9 mouse cellular contexts compared by ENCODE assay signal in genomic region chr7:103942730-103943129, GRCm38 (mm10). TPM values are rescaled to one million over a fixed set of nuclear protein-coding genes. Genes with fewer than 3 reads are reported as not detected.
DNase-seq lines count a peak whose midpoint lies in the region; ATAC-seq and TF ChIP-seq lines count a peak whose summit lies in the region.
"Had no signal": no experiment of that assay in that cellular context is flagged by ENCODE, and none has a peak within 500 bp of the region (broad histone marks: within the 10 kb centered on the region; RNA-seq: fewer than 3 reads in every experiment).

No protein-coding gene starts in this region.

- no peaks in the 10 kb centered on the region for H3K4me1 ChIP-seq in forebrain, embryonic 14.5 days (ENCODE audit: control insufficient read depth, insufficient read depth, low read length)
- H3K4me1 ChIP-seq in forebrain, embryonic 16.5 days (replicated peaks; ENCODE audit: control insufficient read depth, insufficient read depth, low read length): no peaks in the 10 kb centered on the region
- no peaks in the 10 kb centered on the region for H3K4me1 ChIP-seq in intestine, postnatal 0 days (replicated peaks; ENCODE audit: control insufficient read depth, insufficient read depth, low read length)
- no peaks in the 10 kb centered on the region for H3K4me1 ChIP-seq in midbrain, embryonic 14.5 days (ENCODE audit: control insufficient read depth, insufficient read depth, low read length)

- H3K9me3 ChIP-seq in forebrain, embryonic 14.5 days (replicated peaks; ENCODE audit: control insufficient read depth, low read length): no peaks in the 10 kb centered on the region
- no peaks in the 10 kb centered on the region for H3K9me3 ChIP-seq in forebrain, embryonic 16.5 days (ENCODE audit: control insufficient read depth, low read length)
- H3K9me3 ChIP-seq in intestine, postnatal 0 days (ENCODE audit: control insufficient read depth): no peaks in the 10 kb centered on the region
- no peaks in the 10 kb centered on the region for H3K9me3 ChIP-seq in midbrain, embryonic 14.5 days (ENCODE audit: control insufficient read depth, low read length)

- no peaks in the 10 kb centered on the region for H3K36me3 ChIP-seq in forebrain, embryonic 14.5 days (ENCODE audit: control insufficient read depth, insufficient read depth, low read length)
- H3K36me3 ChIP-seq in forebrain, embryonic 16.5 days (ENCODE audit: control insufficient read depth, insufficient read depth): no peaks in the 10 kb centered on the region
- H3K36me3 ChIP-seq in intestine, postnatal 0 days (ENCODE audit: control insufficient read depth, insufficient read depth): no peaks in the 10 kb centered on the region
- no peaks in the 10 kb centered on the region for H3K36me3 ChIP-seq in midbrain, embryonic 14.5 days (ENCODE audit: control insufficient read depth, insufficient read depth, low read length)

- no peaks in the 10 kb centered on the region for H3K27me3 ChIP-seq in forebrain, embryonic 14.5 days (replicated peaks; ENCODE audit: control insufficient read depth, insufficient read depth, low read length)
- no peaks in the 10 kb centered on the region for H3K27me3 ChIP-seq in forebrain, embryonic 16.5 days (replicated peaks; ENCODE audit: control insufficient read depth, insufficient read depth, low read length)
- no peaks in the 10 kb centered on the region for H3K27me3 ChIP-seq in intestine, postnatal 0 days (replicated peaks; ENCODE audit: control insufficient read depth, insufficient read depth, low read length)
- H3K27me3 ChIP-seq in midbrain, embryonic 14.5 days (ENCODE audit: control insufficient read depth, insufficient read depth, low read length): no peaks in the 10 kb centered on the region

- H3K9ac ChIP-seq in forebrain, embryonic 14.5 days (ENCODE audit: low read length): no peak overlapping the region
- H3K9ac ChIP-seq in forebrain, embryonic 16.5 days (replicated peaks; ENCODE audit: low read depth, low read length): no peak overlapping the region
- H3K9ac ChIP-seq in intestine, postnatal 0 days (ENCODE audit: low read depth, low read length): no peak overlapping the region
- H3K9ac ChIP-seq in midbrain, embryonic 14.5 days (replicated peaks; ENCODE audit: low read length): no peak overlapping the region

- H3K27ac ChIP-seq in forebrain, embryonic 14.5 days (ENCODE audit: low read depth, low read length): no peak overlapping the region
- H3K27ac ChIP-seq in forebrain, embryonic 16.5 days (ENCODE audit: low read length): no peak overlapping the region
- no peak overlapping the region for H3K27ac ChIP-seq in intestine, postnatal 0 days (ENCODE audit: low read depth, low read length)
- no peak overlapping the region for H3K27ac ChIP-seq in midbrain, embryonic 14.5 days (replicated peaks; ENCODE audit: low read depth, low read length)

- peak; percentile 92 for TF ChIP-seq CTCF in intestine, postnatal 0 days (IDR thresholded peaks at IDR 0.05; ENCODE audit: low read depth)

- no peak overlapping the region for H3K4me3 ChIP-seq in forebrain, embryonic 14.5 days (ENCODE audit: low read depth, low read length)
- H3K4me3 ChIP-seq in forebrain, embryonic 16.5 days (replicated peaks; ENCODE audit: low read length): no peak overlapping the region
- no peak overlapping the region for H3K4me3 ChIP-seq in intestine, postnatal 0 days (ENCODE audit: low read depth, low read length)
- H3K4me3 ChIP-seq in midbrain, embryonic 14.5 days (replicated peaks; ENCODE audit: low read depth, low read length): no peak overlapping the region

- 25% methylated on average over 2 of the region's 2 CpGs for WGBS in forebrain, embryonic 14.5 days
- WGBS in forebrain, embryonic 16.5 days: 30% methylated on average over 2 of the region's 2 CpGs
- 25% methylated on average over 2 of the region's 2 CpGs for WGBS in intestine, postnatal 0 days
- WGBS in midbrain, embryonic 14.5 days: 26% methylated on average over 2 of the region's 2 CpGs

- ATAC-seq in forebrain, embryonic 14.5 days: no peak
- ATAC-seq in forebrain, embryonic 16.5 days: no peak
- no peak for ATAC-seq in intestine, postnatal 0 days
- no peak for ATAC-seq in midbrain, embryonic 14.5 days (ENCODE audit: low FRiP score, low TSS enrichment)
- no peak for ATAC-seq in cerebellum, adult (ENCODE audit: insufficient number of reproducible peaks, low FRiP score, low TSS enrichment)

- no peak overlapping the region for H3K4me2 ChIP-seq in forebrain, embryonic 14.5 days (ENCODE audit: low read length)
- H3K4me2 ChIP-seq in forebrain, embryonic 16.5 days (ENCODE audit: low read length): no peak overlapping the region
- no peak overlapping the region for H3K4me2 ChIP-seq in intestine, postnatal 0 days (replicated peaks; ENCODE audit: low read depth)
- H3K4me2 ChIP-seq in midbrain, embryonic 14.5 days (ENCODE audit: low read length): no peak overlapping the region

- peak; percentile 56 for DNase-seq in forebrain, embryonic 14.5 days (ENCODE audit: low spot score)
- DNase-seq in testis, postnatal 10 days (ENCODE audit: low spot score): peak; percentile 61
- no peak for DNase-seq in testis, postnatal 14 days (ENCODE audit: low spot score)
- DNase-seq in embryo, embryonic 10.5 days (ENCODE audit: low spot score): peak; percentile 82
- peak; percentile 86 for DNase-seq in midbrain, embryonic 14.5 days

RNA-seq across cellular contexts. Expression of gene Olfr633, which starts 1.5 kb away (rescaled TPM):
- not detected in 2 replicates for polyA plus RNA-seq in forebrain, embryonic 14.5 days (2014; fragmentation: Nextera tagmentation; extraction: Ambion mirVana)
- not detected in 2 replicates for polyA plus RNA-seq in forebrain, embryonic 16.5 days (2015; fragmentation: Nextera tagmentation; extraction: Ambion mirVana)
- polyA plus RNA-seq in intestine, postnatal 0 days (2015; fragmentation: Nextera tagmentation; extraction: Ambion mirVana): not detected in 2 replicates
- not detected in 2 replicates for polyA plus RNA-seq in midbrain, embryonic 14.5 days (2014; fragmentation: Nextera tagmentation; extraction: Ambion mirVana)
- polyA plus RNA-seq: lung, embryonic 16.5 days had no signal

RNA-seq across cellular contexts. Expression of gene Olfr632, which starts 8.6 kb away (rescaled TPM):
- not detected in 2 replicates for polyA plus RNA-seq in forebrain, embryonic 14.5 days (2014; fragmentation: Nextera tagmentation; extraction: Ambion mirVana)
- not detected in 2 replicates for polyA plus RNA-seq in forebrain, embryonic 16.5 days (2015; fragmentation: Nextera tagmentation; extraction: Ambion mirVana)
- not detected in 2 replicates for polyA plus RNA-seq in intestine, postnatal 0 days (2015; fragmentation: Nextera tagmentation; extraction: Ambion mirVana)
- polyA plus RNA-seq in midbrain, embryonic 14.5 days (2014; fragmentation: Nextera tagmentation; extraction: Ambion mirVana): not detected in 2 replicates
- polyA plus RNA-seq: lung, embryonic 16.5 days had no signal

RNA-seq across cellular contexts. Expression of gene Olfr631, which starts 14.1 kb away (rescaled TPM):
- polyA plus RNA-seq in forebrain, embryonic 14.5 days (2014; fragmentation: Nextera tagmentation; extraction: Ambion mirVana): not detected in 2 replicates
- polyA plus RNA-seq in forebrain, embryonic 16.5 days (2015; fragmentation: Nextera tagmentation; extraction: Ambion mirVana): not detected in 2 replicates
- polyA plus RNA-seq in intestine, postnatal 0 days (2015; fragmentation: Nextera tagmentation; extraction: Ambion mirVana): not detected in 2 replicates
- polyA plus RNA-seq in midbrain, embryonic 14.5 days (2014; fragmentation: Nextera tagmentation; extraction: Ambion mirVana): not detected in 2 replicates
- polyA plus RNA-seq: lung, embryonic 16.5 days had no signal

RNA-seq across cellular contexts. Expression of gene Olfr635, which starts 28.2 kb away (rescaled TPM):
- not detected in 2 replicates for polyA plus RNA-seq in forebrain, embryonic 14.5 days (2014; fragmentation: Nextera tagmentation; extraction: Ambion mirVana)
- not detected in 2 replicates for polyA plus RNA-seq in forebrain, embryonic 16.5 days (2015; fragmentation: Nextera tagmentation; extraction: Ambion mirVana)
- polyA plus RNA-seq in intestine, postnatal 0 days (2015; fragmentation: Nextera tagmentation; extraction: Ambion mirVana): not detected in 2 replicates
- not detected in 2 replicates for polyA plus RNA-seq in midbrain, embryonic 14.5 days (2014; fragmentation: Nextera tagmentation; extraction: Ambion mirVana)
- polyA plus RNA-seq: lung, embryonic 16.5 days had no signal

RNA-seq across cellular contexts. Expression of gene Olfr65, which starts 39.4 kb away (rescaled TPM):
- polyA plus RNA-seq in forebrain, embryonic 14.5 days (2014; fragmentation: Nextera tagmentation; extraction: Ambion mirVana): not detected in 2 replicates
- not detected in 2 replicates for polyA plus RNA-seq in forebrain, embryonic 16.5 days (2015; fragmentation: Nextera tagmentation; extraction: Ambion mirVana)
- polyA plus RNA-seq in intestine, postnatal 0 days (2015; fragmentation: Nextera tagmentation; extraction: Ambion mirVana): not detected in 2 replicates
- polyA plus RNA-seq in midbrain, embryonic 14.5 days (2014; fragmentation: Nextera tagmentation; extraction: Ambion mirVana): not detected in 2 replicates
- polyA plus RNA-seq: lung, embryonic 16.5 days had no signal
